Mouse (Mus musculus) heart, postnatal 14 days (tissue): Measurements from ENCODE around the gene Sez6l. TPM values are rescaled to one million over a fixed set of nuclear protein-coding genes. Genes with fewer than 3 reads are reported as not detected.

Source experiments
- DNase-seq, 2 experiments: peaks; one replicate each; pipeline ENCODE4 v3.0.0; 2021 to 2022
- intact Hi-C: fragments of 180-260 bp; cut with DNase I; formaldehyde crosslinking; loops from one replicate; pipeline ENCODE4 v1.15.1; 2025
- total RNA-seq, 2 experiments: library from RNA; stranded (reverse); gene quantifications; 2 replicates each; pipeline ENCODE4 v1.2.3; 2021

Gene Sez6l
- total RNA-seq, 2 experiments from 2014 or later, result 0.36 to 0.41 TPM

DNA sequence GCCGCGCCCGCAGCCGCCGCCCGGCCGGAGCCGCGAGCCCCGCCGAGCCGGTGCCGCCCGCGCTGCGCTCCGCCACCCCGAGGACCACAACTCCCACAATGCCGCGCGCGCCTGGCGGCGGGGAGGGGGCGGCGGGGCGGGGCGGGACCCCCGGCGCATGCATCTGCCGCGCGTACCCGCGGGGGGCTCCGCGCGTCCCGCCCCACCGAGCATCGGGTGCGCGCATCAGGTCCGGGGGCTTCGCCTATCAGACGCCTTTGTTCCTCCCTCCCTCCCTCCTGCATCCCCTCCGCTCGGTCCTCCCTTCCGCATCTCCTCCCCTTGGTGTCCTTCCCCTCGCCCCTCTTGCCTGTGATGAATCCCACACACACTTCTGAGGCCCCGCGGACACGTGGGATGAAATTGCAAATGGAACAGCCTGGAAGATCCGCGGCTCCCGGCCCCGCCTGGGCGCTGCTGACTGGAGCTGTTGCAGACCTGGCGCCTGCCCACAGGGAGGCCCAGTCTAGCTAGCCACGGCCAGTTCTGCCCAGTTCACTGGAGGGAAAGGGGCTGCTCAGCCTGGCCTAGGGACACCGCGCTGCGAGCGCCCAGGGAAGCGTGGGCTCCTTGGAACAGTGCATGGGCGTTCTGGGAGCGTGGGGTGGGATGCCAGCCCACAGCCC, 182.1 kb downstream of the Sez6l start, which contains the start of gene Asphd2:
TSS of gene Asphd2 (minus strand) at position 88 of the 665 bp plus-strand sequence.
- intact Hi-C loops, result no loop called here

DNA sequence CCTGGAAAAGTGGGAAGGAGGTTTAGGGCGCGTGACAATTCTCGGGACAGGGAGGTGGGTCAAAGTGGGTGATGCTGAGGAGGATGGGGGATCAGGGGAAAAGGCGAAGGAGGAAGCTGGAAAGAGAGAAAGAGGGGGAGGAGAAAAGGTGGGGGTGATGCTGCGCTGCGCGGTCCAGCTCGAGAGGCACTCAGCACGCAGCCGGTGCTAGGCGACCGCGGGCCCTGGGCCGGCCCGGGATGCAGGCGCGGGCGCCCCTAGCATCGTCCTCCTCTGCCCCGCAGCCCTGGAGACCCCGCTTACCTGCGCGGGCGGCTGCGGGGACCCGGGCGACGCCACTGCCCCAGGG, 182.6 kb downstream of the Sez6l start:
- DNase-seq, result no peak
- intact Hi-C loops, result no loop called here

More for the DNA sequence above, 182.1 kb downstream of the Sez6l start, which contains the start of gene Asphd2:
- DNase-seq, result peak; percentile 33 to 50

GRCm38 (mm10) chr5:112393741-112394414, 183.1 kb downstream of the Sez6l start:
- DNase-seq, result no peak
- intact Hi-C loops, result no loop called here

- no peak for DNase-seq
- intact Hi-C loops, result no loop called here
Measured at GRCm38 (mm10) chr5:112391676-112392323, 185.2 kb downstream of the Sez6l start.

DNA sequence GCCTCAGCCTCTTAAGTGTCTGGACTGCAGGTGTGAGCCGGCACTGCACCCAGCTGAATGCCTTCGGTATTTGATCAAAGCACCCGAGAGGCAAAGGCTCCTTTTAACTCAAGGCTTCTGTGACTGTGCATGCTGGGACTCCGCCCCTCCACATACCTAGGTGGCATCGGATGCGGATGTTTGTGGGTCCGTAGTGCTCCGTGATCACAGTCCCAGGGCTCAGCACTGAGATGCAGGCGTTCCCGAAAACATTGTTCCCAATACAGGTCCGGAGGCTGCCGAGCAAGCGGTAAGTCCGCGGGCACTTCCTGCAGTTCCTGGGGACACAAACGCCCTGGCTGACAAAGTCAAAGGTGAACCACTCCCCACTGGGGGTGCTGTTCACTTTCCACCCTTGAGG, 186.0 kb downstream of the Sez6l start:
- DNase-seq, result no peak
- intact Hi-C loops, result no loop called here

DNA sequence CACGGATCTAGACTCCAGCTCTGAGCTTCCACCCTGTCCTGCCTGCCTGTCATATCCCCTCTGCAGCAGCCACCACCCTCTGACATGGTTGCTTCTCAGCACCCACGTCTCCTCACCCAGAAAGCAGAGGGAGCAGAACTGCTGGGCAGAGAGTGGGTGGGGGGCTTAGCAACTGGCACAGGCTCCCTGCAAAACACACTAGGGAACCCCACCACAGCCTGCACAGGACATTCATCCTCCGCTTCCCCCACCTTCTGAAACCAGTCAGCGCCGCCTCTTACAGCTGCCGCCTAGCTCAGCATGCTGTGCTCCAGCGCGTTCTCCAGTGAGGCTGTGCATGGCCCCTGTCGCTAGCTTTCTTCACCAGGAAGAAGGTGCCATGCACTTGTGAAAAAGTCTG, 187.6 kb downstream of the Sez6l start:
- intact Hi-C loops, result no loop called here
- no peak for DNase-seq

- intact Hi-C loops, result no loop called here
- no peak for DNase-seq
Measured at GRCm38 (mm10) chr5:112385973-112386372, 191.0 kb downstream of the Sez6l start.

GRCm38 (mm10) chr5:112384805-112385472, 192.0 kb downstream of the Sez6l start:
- intact Hi-C loops, result no loop called here
- DNase-seq, result no peak

DNA sequence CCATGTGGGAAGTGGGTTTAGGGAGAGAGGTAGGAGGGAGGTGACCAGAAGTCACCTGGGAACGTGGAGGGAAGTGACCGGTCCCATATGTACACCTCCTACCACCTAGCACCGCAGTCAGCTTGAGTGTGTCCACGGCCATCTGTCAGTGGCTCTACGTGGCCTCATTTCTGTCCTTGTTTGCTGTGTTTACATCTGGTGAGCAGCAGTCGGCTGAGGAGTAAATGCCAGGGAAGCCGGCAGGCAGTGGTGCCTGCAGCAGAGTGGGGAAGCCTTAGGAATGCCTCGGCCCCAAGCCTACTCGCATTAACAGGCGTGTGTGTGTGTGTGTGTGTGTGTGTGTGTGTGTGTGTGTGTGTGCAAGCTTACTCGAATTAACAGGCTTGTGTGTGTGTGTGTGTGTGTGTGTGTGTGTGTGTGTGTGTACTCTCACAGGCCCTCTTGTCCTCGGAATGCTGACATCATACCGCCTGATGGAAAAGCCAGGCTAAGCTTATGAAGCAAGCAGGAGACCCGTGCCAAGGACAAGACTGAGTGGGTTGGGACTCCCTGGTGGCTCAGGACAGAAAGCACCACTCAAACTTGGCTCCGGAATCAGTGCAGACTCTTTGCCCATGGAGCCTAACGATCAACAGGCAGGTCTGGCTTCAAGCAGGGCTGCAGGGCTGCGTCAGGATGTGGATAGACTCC, 194.2 kb downstream of the Sez6l start:
- intact Hi-C loops, result no loop called here
- DNase-seq, result peak; percentile 33 to 48

DNA sequence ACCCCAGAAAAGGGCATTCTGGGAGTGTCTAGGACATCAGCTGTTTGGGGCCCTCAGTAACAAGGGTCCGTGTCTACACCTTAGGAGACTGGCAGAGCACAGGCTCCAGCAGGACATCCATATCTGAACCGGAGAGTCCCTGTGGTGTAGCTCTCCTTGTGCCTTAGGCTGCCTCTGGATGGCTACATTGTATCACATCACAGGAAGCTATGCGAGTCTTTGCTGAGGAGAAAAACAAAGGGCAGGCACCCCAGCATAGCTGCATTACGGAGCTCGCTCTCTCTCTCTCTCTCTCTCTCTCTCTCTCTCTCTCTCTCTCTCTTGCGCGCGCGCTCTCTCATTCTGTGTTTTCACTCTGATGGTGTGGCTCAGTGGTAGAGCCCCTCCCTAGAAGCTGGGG, 194.9 kb downstream of the Sez6l start:
- no peak for DNase-seq
- intact Hi-C loops, result no loop called here

GRCm38 (mm10) chr5:112381154-112381553, 195.8 kb downstream of the Sez6l start:
- no peak for DNase-seq
- intact Hi-C loops, result no loop called here

DNA sequence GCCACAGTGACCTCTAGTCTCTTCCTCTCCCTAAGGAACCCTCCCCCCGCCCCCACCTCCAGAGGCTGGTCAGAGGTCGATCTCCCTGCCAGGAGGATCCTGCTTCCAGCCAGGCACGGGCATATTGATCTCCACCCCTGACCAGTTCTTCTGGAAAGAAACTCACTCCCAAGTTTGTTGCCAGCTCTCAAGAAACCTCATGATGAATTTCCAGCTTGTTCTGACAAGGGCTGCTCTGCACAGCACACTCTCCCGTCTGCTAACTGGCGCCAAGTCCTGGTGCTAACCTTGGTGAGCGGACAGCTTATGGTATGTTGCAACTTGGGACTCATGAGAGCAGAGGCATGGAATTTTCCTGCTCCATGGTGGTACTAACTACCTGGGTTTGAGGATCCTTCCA, 198.3 kb downstream of the Sez6l start:
- intact Hi-C loops, result no loop called here
- DNase-seq, result no peak

DNA sequence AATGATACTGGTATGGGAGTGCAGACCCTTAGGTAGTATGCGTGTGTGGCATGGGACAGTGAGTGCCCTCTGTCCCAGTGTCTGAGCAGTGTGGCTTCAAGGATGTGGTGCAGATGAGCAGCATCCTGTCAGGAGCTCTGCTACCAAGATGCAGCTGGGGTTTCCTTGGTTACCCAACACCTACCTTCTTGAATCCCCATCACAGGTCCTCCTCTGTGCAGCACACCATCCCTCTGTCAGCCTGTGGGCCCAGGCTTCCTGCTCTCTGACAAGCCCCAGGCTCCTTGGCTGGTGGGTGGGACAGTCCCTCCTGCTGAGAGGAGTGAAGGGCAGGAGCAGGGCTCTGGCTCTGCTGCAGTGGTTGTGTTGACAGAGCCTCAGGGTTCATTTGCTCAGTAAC, 199.6 kb downstream of the Sez6l start:
- intact Hi-C loops, result no loop called here
- DNase-seq, result no peak

- DNase-seq, result no peak
- intact Hi-C loops, result no loop called here
Measured at GRCm38 (mm10) chr5:112376111-112376510, 200.9 kb downstream of the Sez6l start.

DNA sequence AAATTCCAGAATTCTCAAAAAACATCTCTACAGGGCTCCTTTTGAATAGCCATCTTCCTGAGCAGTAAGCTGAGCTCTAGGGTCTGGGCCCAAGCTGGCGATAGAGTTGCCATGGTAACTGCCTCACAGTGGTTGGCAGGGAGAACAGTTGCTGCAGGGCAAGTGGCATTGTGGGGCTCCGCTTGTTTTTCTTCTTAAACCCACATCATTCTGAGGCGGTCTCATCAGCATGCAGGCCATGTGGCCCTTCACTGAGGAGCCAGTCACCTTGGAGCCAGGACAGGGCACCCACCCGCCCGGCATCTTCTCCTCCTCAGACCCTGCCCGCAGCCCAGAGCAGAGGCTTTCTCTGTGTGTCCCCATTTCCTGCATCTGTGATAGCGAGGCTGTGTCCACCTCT, 205.1 kb downstream of the Sez6l start:
- no peak for DNase-seq
- intact Hi-C loops, result no loop called here

- intact Hi-C loops, result no loop called here
- DNase-seq, result no peak
Measured at GRCm38 (mm10) chr5:112370236-112370813, 206.7 kb downstream of the Sez6l start.

- intact Hi-C loops, result no loop called here
- DNase-seq, result no peak
Measured at GRCm38 (mm10) chr5:112369326-112369725, 207.7 kb downstream of the Sez6l start.
